Mouse (Mus musculus) cerebellum, adult 2 months (tissue): Measurements from ENCODE around the gene Pgf.

Experiments
- CTCF ChIP-seq: fragments of 200-500 bp; IDR thresholded peaks from 2 replicates; pipeline ENCODE4 v1.5.1; 2011; ENCODE audit warnings: low read depth, mild to moderate bottlenecking, control low read depth, low read length, moderate library complexity, borderline replicate concordance; ENCODE audit not compliant: insufficient read depth
- POLR2A ChIP-seq: fragments of 200-500 bp; IDR thresholded peaks from 2 replicates; pipeline ENCODE4 v1.6.1; 2011; ENCODE audit warnings: low read length, control low read depth, borderline replicate concordance; ENCODE audit not compliant: insufficient read depth

- no peak for TF ChIP-seq CTCF
- no peak for TF ChIP-seq POLR2A
These were observed 43.4 kb downstream of the Pgf start for GRCm38 (mm10) chr12:85134043-85134794.
